Mouse (Mus musculus) activated CD4-positive, CD25-positive, alpha-beta regulatory T cell (primary cell): ENCODE measurements around the gene Spesp1. TPM values are rescaled to one million over a fixed set of nuclear protein-coding genes. Genes with fewer than 3 reads are reported as not detected.

Source experiments
- polyA plus RNA-seq, 2 experiments: library from polyadenylated mRNA; unstranded; fragments of 100-300 nt; shearing (Covaris generic); gene quantifications; one replicate each; pipeline ENCODE4 v1.2.1; 2017

Spesp1 gene
- not detected for polyA plus RNA-seq

GRCm38 (mm10) chr9:62281991-62282390 lies at the start of gene Spesp1:
Spesp1 (minus strand) TSS chr9:62282208.

Other genes starting within 250 kb of the Spesp1 start
- gene Glce, start 159.6 kb downstream of the Spesp1 start, polyA plus RNA-seq: 1 to 10 TPM; 4.7 to 5.6 TPM
- gene Anp32a, start 59.1 kb upstream of the Spesp1 start, polyA plus RNA-seq: 10 to 100 TPM; 75.8 to 91.1 TPM